Mouse (Mus musculus) intestine, postnatal 0 days (tissue): ENCODE measurements around the gene St8sia1. TPM values are rescaled to one million over a fixed set of nuclear protein-coding genes. Genes with fewer than 3 reads are reported as not detected.

Experiments used
- ATAC-seq: fragments of 200-750 bp; cut with Nextera tagmentation; 2 replicates; pipeline ENCODE4 v1.8.0; 2017; ENCODE audit warnings: mild to moderate bottlenecking, moderate TSS enrichment, moderate library complexity
- H3K27ac ChIP-seq: fragments of 300-500 bp; sonication (generic); 2 replicates; pipeline ENCODE4 v1.5.1; 2014; ENCODE audit warnings: mild to moderate bottlenecking, low read depth, low read length, moderate library complexity
- H3K27me3 ChIP-seq: fragments of 300-500 bp; sonication (generic); replicated peaks from 2 replicates; pipeline ENCODE4 v1.6.1; 2014; ENCODE audit warnings: low read length, mixed read lengths; ENCODE audit not compliant: control insufficient read depth, insufficient read depth
- H3K36me3 ChIP-seq: fragments of 300-500 bp; sonication (generic); 2 replicates; pipeline ENCODE4 v1.6.1; 2014; ENCODE audit warnings: mild to moderate bottlenecking, moderate library complexity; ENCODE audit not compliant: control insufficient read depth, insufficient read depth
- H3K4me1 ChIP-seq: fragments of 300-500 bp; sonication (generic); replicated peaks from 2 replicates; pipeline ENCODE4 v1.6.1; 2014; ENCODE audit warnings: antibody characterized with exemption, low read length, mixed read lengths; ENCODE audit not compliant: control insufficient read depth, insufficient read depth
- H3K4me2 ChIP-seq: fragments of 300-500 bp; sonication (generic); replicated peaks from 2 replicates; pipeline ENCODE4 v1.6.1; 2014; ENCODE audit warnings: low read depth, mild to moderate bottlenecking, moderate library complexity
- H3K4me3 ChIP-seq: fragments of 300-500 bp; sonication (generic); 2 replicates; pipeline ENCODE4 v1.5.1; 2014; ENCODE audit warnings: low read depth, low read length
- H3K9ac ChIP-seq: fragments of 300-500 bp; sonication (generic); 2 replicates; pipeline ENCODE4 v1.6.1; 2014; ENCODE audit warnings: mild to moderate bottlenecking, low read depth, low read length
- H3K9me3 ChIP-seq: fragments of 300-500 bp; sonication (generic); 2 replicates; pipeline ENCODE4 v1.6.1; 2016; ENCODE audit warnings: mixed run types; ENCODE audit not compliant: control insufficient read depth
- CTCF ChIP-seq: sonication (generic); IDR thresholded peaks from 2 replicates; pipeline ENCODE4 v1.5.1; 2016; ENCODE audit warnings: low read depth, mild to moderate bottlenecking, control low read depth, antibody characterized with exemption, moderate library complexity
- WGBS: fragments of 180-500 bp; shearing (Covaris S2); extraction: QIAGEN DNeasy Blood & Tissue Kit; methylation state at CpG from one replicate; pipeline ENCODE4 v1.1.7; 2014; 5-methylcytosine and 5-hydroxymethylcytosine counted together
- polyA plus RNA-seq: library from polyadenylated mRNA; unstranded; fragments of >200 nt; fragmentation: Nextera tagmentation; extraction: Ambion mirVana; gene quantifications from 2 replicates; pipeline ENCODE4 v1.2.1, GENCODE M21; 2015

St8sia1 gene
- polyA plus RNA-seq, 1 experiment from 2014 or later, result 0.34 TPM

GRCm38 (mm10) chr6:142793468-142793867, 170.8 kb downstream of the St8sia1 start:
- no peak overlapping the region for H3K27ac ChIP-seq
- no peaks in the 10 kb centered on the region for H3K36me3 ChIP-seq
- no peaks in the 10 kb centered on the region for H3K27me3 ChIP-seq
- H3K4me1 ChIP-seq, result no peaks in the 10 kb centered on the region; the same call in 1 of the 2 replicates
- TF ChIP-seq CTCF, result no peak
- no peak for ATAC-seq
- no peak overlapping the region for H3K4me3 ChIP-seq
- H3K4me2 ChIP-seq, result no peak overlapping the region
- 65% methylated on average over 7 of the region's 7 CpGs for whole genome bisulfite sequencing
- H3K9ac ChIP-seq, result no peak overlapping the region
- no peaks in the 10 kb centered on the region for H3K9me3 ChIP-seq

GRCm38 (mm10) chr6:142792241-142792968, 171.8 kb downstream of the St8sia1 start:
- 42% methylated on average over 13 of the region's 13 CpGs for WGBS
- TF ChIP-seq CTCF, result no peak
- Histone ChIP-seq H3K9ac (no peak overlapping the region), H3K4me1 (no peaks in the 10 kb centered on the region; the same call in 1 of the 2 replicates), H3K4me2 (no peak overlapping the region), H3K36me3 (no peaks in the 10 kb centered on the region), H3K27me3 (no peaks in the 10 kb centered on the region), H3K27ac (no peak overlapping the region), H3K4me3 (no peak overlapping the region), H3K9me3 (no peaks in the 10 kb centered on the region)
- ATAC-seq, result no peak

GRCm38 (mm10) chr6:142789736-142790135, 174.5 kb downstream of the St8sia1 start:
- Histone ChIP-seq H3K9me3 (no peaks in the 10 kb centered on the region), H3K9ac (no peak overlapping the region), H3K4me3 (no peak overlapping the region), H3K36me3 (no peaks in the 10 kb centered on the region), H3K27me3 (no peaks in the 10 kb centered on the region), H3K4me1 (no peaks in the 10 kb centered on the region), H3K4me2 (no peak overlapping the region), H3K27ac (no peak overlapping the region)
- 92% methylated on average over 10 of the region's 10 CpGs for WGBS
- TF ChIP-seq CTCF, result no peak
- no peak for ATAC-seq

GRCm38 (mm10) chr6:142788042-142788987, 175.9 kb downstream of the St8sia1 start:
- WGBS, result 51% methylated on average over 18 of the region's 18 CpGs
- H3K9ac ChIP-seq, result no peak overlapping the region; the same call in 1 of the 2 replicates
- no peak overlapping the region for H3K4me2 ChIP-seq
- no peaks in the 10 kb centered on the region for H3K27me3 ChIP-seq
- no peaks in the 10 kb centered on the region for H3K4me1 ChIP-seq
- no peak overlapping the region for H3K27ac ChIP-seq
- H3K36me3 ChIP-seq, result no peaks in the 10 kb centered on the region
- H3K9me3 ChIP-seq, result no peaks in the 10 kb centered on the region
- no peak for ATAC-seq
- TF ChIP-seq CTCF, result no peak
- no peak overlapping the region for H3K4me3 ChIP-seq

- no peak overlapping the region for H3K4me3 ChIP-seq
- H3K27me3 ChIP-seq, result no peaks in the 10 kb centered on the region
- H3K27ac ChIP-seq, result no peak overlapping the region
- WGBS, result 84% methylated on average over 21 of the region's 21 CpGs
- TF ChIP-seq CTCF, result no peak
- no peak overlapping the region for H3K4me2 ChIP-seq
- no peak for ATAC-seq
- no peak overlapping the region for H3K9ac ChIP-seq
- H3K4me1 ChIP-seq, result no peaks in the 10 kb centered on the region
- no peaks in the 10 kb centered on the region for H3K9me3 ChIP-seq
- no peaks in the 10 kb centered on the region for H3K36me3 ChIP-seq
These were observed 178.1 kb downstream of the St8sia1 start for GRCm38 (mm10) chr6:142786106-142786505.

GRCm38 (mm10) chr6:142785343-142785742, 178.9 kb downstream of the St8sia1 start:
- no peak overlapping the region for H3K27ac ChIP-seq
- no peak overlapping the region for H3K9ac ChIP-seq
- H3K4me2 ChIP-seq, result no peak overlapping the region
- H3K9me3 ChIP-seq, result no peaks in the 10 kb centered on the region
- ATAC-seq, result peak; percentile 50
- no peaks in the 10 kb centered on the region for H3K4me1 ChIP-seq
- no peaks in the 10 kb centered on the region for H3K36me3 ChIP-seq
- no peak overlapping the region for H3K4me3 ChIP-seq
- no peaks in the 10 kb centered on the region for H3K27me3 ChIP-seq
- WGBS, result 32% methylated on average over 4 of the region's 4 CpGs
- TF ChIP-seq CTCF, result peak; percentile 84
